Mouse (Mus musculus) intestine, embryonic 15.5 days (tissue): ENCODE results near the gene Tuft1. TPM values are rescaled to one million over a fixed set of nuclear protein-coding genes. Genes with fewer than 3 reads are reported as not detected.

Source experiments
- ATAC-seq: fragments of 200-750 bp; cut with Nextera tagmentation; 2 replicates; pipeline ENCODE4 v1.8.0; 2017; ENCODE audit warnings: moderate TSS enrichment, moderate library complexity
- H3K27ac ChIP-seq: fragments of 300-500 bp; sonication (generic); 2 replicates; pipeline ENCODE4 v1.5.1; 2015; ENCODE audit warnings: mild to moderate bottlenecking, inconsistent platforms
- H3K27me3 ChIP-seq: fragments of 300-500 bp; sonication (generic); replicated peaks from 2 replicates; pipeline ENCODE4 v1.6.1; 2015; ENCODE audit warnings: inconsistent platforms
- H3K36me3 ChIP-seq: fragments of 300-500 bp; sonication (generic); 2 replicates; pipeline ENCODE4 v1.6.1; 2015; ENCODE audit warnings: inconsistent platforms
- H3K4me1 ChIP-seq: fragments of 300-500 bp; sonication (generic); replicated peaks from 2 replicates; pipeline ENCODE4 v1.6.1; 2015; ENCODE audit warnings: inconsistent platforms
- H3K4me2 ChIP-seq: fragments of 300-500 bp; sonication (generic); replicated peaks from 2 replicates; pipeline ENCODE4 v1.6.1; 2015; ENCODE audit warnings: mild to moderate bottlenecking, inconsistent platforms
- H3K4me3 ChIP-seq: fragments of 300-500 bp; sonication (generic); replicated peaks from 2 replicates; pipeline ENCODE4 v1.5.1; 2015; ENCODE audit warnings: inconsistent platforms
- H3K9ac ChIP-seq: fragments of 300-500 bp; sonication (generic); 2 replicates; pipeline ENCODE4 v1.6.1; 2015; ENCODE audit warnings: inconsistent platforms
- H3K9me3 ChIP-seq: fragments of 300-500 bp; sonication (generic); 2 replicates; pipeline ENCODE4 v1.6.1; 2016; ENCODE audit warnings: inconsistent platforms
- WGBS: fragments of 180-500 bp; shearing (Covaris S2); methylation state at CpG from one replicate; pipeline ENCODE4 v1.1.7; 2015; 5-methylcytosine and 5-hydroxymethylcytosine counted together
- polyA plus RNA-seq: library from polyadenylated mRNA; unstranded; fragments of >200 nt; fragmentation: Nextera tagmentation; extraction: Ambion mirVana; gene quantifications from 2 replicates; pipeline ENCODE4 v1.2.1, GENCODE M21; 2015

Gene Tuft1
- polyA plus RNA-seq, 1 experiment from 2014 or later, result 11.6 TPM

DNA sequence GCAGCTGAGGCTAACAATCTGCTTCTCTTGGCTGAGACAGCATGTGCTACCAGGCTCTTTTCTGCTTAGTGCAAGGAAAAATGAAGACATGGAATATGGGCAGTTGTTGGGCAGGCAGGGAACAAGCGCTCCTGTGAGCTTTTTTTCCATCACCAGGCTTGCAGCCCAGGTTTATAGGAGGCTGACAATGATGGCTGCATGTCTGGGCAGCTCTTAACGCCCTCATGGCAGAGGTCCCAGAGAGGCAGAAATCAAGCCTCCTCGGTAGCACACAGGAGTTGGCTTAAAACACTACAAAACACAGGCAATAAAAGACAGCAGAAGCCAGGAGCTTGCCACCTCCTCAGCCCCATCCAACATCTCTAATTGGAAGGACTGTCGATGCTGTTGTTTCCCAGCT, 47.3 kb downstream of the Tuft1 start:
- Histone ChIP-seq H3K4me2 (no peak overlapping the region), H3K36me3 (no peaks in the 10 kb centered on the region), H3K9ac (no peak overlapping the region), H3K4me1 (no peaks in the 10 kb centered on the region), H3K4me3 (no peak overlapping the region), H3K27me3 (no peaks in the 10 kb centered on the region), H3K9me3 (no peaks in the 10 kb centered on the region), H3K27ac (no peak overlapping the region)
- 59% methylated on average over 4 of the region's 4 CpGs for WGBS
- no peak for ATAC-seq

DNA sequence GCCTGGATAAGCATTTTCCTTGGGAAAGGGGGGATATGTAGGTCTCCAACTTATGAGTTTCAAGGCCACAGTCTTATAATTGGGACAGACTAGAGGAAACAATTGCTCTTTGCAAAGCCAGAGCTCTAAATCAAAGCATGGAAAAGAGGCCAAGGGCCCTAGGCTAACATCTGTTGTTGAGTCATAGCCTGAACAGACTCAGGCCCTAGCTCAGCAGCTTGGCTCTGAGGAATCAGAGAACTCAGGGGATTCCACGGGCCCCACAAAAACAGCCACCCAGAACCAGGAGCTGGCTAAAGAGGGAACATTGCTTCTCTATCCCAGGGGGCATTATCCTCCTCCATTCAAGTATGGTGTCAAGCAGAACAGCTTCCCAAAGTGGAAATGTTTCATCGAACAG, 48.1 kb downstream of the Tuft1 start:
- 76% methylated on average over 2 of the region's 2 CpGs for WGBS
- Histone ChIP-seq H3K9ac (no peak overlapping the region), H3K27ac (no peak overlapping the region), H3K9me3 (no peaks in the 10 kb centered on the region), H3K27me3 (no peaks in the 10 kb centered on the region), H3K4me2 (no peak overlapping the region), H3K36me3 (no peaks in the 10 kb centered on the region), H3K4me1 (no peaks in the 10 kb centered on the region), H3K4me3 (no peak overlapping the region)
- no peak for ATAC-seq

GRCm38 (mm10) chr3:94609621-94610020, 49.1 kb downstream of the Tuft1 start:
- H3K27me3 ChIP-seq, result no peaks in the 10 kb centered on the region
- no peak overlapping the region for H3K4me3 ChIP-seq
- no peaks in the 10 kb centered on the region for H3K9me3 ChIP-seq
- H3K27ac ChIP-seq, result no peak overlapping the region
- WGBS, result 81% methylated on average over 3 of the region's 3 CpGs
- H3K4me2 ChIP-seq, result no peak overlapping the region
- H3K36me3 ChIP-seq, result no peaks in the 10 kb centered on the region
- no peak for ATAC-seq
- no peak overlapping the region for H3K9ac ChIP-seq
- no peaks in the 10 kb centered on the region for H3K4me1 ChIP-seq

DNA sequence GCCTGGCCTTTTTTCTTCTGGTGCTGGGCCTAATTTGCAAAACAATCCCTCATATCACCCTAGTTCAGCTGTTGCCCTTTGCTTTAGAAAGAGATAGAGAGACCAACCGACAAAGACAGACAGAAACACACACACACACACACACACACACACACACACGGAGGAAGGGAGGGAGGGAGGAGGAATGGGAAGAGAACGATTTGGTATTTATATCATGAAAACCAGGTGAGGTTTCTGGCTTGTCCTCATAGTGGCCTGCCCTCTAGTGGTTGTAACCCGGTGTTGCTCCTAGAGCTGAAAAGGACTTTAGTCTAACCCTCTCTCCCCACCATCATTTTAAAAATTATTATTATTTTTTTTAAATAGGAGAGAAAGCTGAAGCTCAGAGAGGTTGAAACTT, 56.7 kb downstream of the Tuft1 start:
- H3K9ac ChIP-seq, result no peak overlapping the region

GRCm38 (mm10) chr3:94597224-94597779, 61.4 kb downstream of the Tuft1 start:
- H3K4me2 ChIP-seq, result no peak overlapping the region
- no peak overlapping the region for H3K27ac ChIP-seq
- ATAC-seq, result no peak
- 52% methylated on average over 3 of the region's 3 CpGs for WGBS
- no peaks in the 10 kb centered on the region for H3K27me3 ChIP-seq
- no peak overlapping the region for H3K4me3 ChIP-seq
- no peaks in the 10 kb centered on the region for H3K9me3 ChIP-seq
- H3K9ac ChIP-seq, result no peak overlapping the region
- no peaks in the 10 kb centered on the region for H3K4me1 ChIP-seq
- no peaks in the 10 kb centered on the region for H3K36me3 ChIP-seq

More for the DNA sequence above, 56.7 kb downstream of the Tuft1 start:
- Histone ChIP-seq H3K27ac (no peak overlapping the region), H3K4me2 (no peak overlapping the region), H3K9me3 (no peaks in the 10 kb centered on the region), H3K27me3 (no peaks in the 10 kb centered on the region), H3K4me1 (no peaks in the 10 kb centered on the region), H3K4me3 (no peak overlapping the region), H3K36me3 (no peaks in the 10 kb centered on the region)
- 2% methylated on average over 4 of the region's 4 CpGs for WGBS
- no peak for ATAC-seq

DNA sequence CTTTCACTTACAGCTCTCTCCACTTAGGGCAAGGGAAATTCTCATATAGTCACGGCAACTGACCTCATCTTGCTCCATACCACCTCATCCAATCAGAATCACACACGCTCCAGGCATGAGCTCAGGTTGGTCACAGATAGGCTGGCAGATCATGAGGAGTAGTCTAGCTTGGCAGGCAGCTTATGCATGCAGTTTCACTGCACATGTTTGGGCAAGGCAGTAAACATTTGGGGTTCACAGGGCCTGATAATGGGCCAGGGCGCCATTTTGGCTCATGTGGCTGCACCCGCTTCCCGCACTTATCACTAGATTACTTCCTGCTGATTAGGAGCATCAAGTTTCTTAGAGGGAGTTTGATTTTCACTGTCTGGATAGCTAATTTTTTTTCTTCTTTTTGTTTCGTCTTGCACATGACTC, 62.8 kb downstream of the Tuft1 start:
- no peaks in the 10 kb centered on the region for H3K36me3 ChIP-seq
- 93% methylated on average over 6 of the region's 6 CpGs for WGBS
- no peak for ATAC-seq

DNA sequence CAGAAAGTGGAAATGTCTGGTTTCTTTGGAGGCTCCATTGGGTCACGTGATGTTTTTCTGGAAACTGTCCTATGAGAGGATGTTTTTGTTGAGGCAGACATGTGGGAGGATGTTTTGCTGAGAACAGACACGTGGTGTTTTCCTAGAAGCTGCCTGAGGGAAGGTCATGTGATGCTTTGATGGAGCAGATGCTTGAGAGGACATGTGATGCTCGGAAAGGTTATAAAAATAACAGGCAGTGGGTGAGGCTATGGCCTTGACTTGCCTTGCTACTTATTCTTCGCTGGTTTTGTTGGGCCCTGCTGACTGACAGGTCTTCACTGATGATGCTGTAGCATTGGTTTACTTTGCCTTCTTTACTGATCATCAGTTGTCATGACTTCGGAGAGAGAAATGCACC, 67.6 kb downstream of the Tuft1 start:
- no peak overlapping the region for H3K4me2 ChIP-seq
- ATAC-seq, result no peak
- H3K4me1 ChIP-seq, result no peaks in the 10 kb centered on the region
- no peak overlapping the region for H3K9ac ChIP-seq
- no peak overlapping the region for H3K27ac ChIP-seq
- H3K36me3 ChIP-seq, result no peaks in the 10 kb centered on the region
- no peaks in the 10 kb centered on the region for H3K27me3 ChIP-seq
- no peaks in the 10 kb centered on the region for H3K9me3 ChIP-seq
- no peak overlapping the region for H3K4me3 ChIP-seq
- 82% methylated on average over 5 of the region's 5 CpGs for WGBS

More for the DNA sequence above, 62.8 kb downstream of the Tuft1 start:
- no peak overlapping the region for H3K9ac ChIP-seq
- no peaks in the 10 kb centered on the region for H3K27me3 ChIP-seq
- no peak overlapping the region for H3K4me2 ChIP-seq
- no peaks in the 10 kb centered on the region for H3K4me1 ChIP-seq
- no peaks in the 10 kb centered on the region for H3K9me3 ChIP-seq
- no peak overlapping the region for H3K4me3 ChIP-seq
- no peak overlapping the region for H3K27ac ChIP-seq

GRCm38 (mm10) chr3:94587962-94588361, 70.7 kb downstream of the Tuft1 start:
- H3K9me3 ChIP-seq, result no peaks in the 10 kb centered on the region
- H3K9ac ChIP-seq, result no peak overlapping the region
- H3K4me1 ChIP-seq, result no peaks in the 10 kb centered on the region
- H3K36me3 ChIP-seq, result no peaks in the 10 kb centered on the region
- WGBS, result 45% methylated on average over 5 of the region's 5 CpGs
- peak; percentile 88 for ATAC-seq
- no peak overlapping the region; the same call in 1 of the 2 replicates for H3K27ac ChIP-seq
- H3K27me3 ChIP-seq, result no peaks in the 10 kb centered on the region
- H3K4me3 ChIP-seq, result no peak overlapping the region
- no peak overlapping the region for H3K4me2 ChIP-seq

GRCm38 (mm10) chr3:94582944-94583343, 75.7 kb downstream of the Tuft1 start:
- Histone ChIP-seq H3K4me3 (peak overlapping the region; percentile 85), H3K9ac (no peak overlapping the region), H3K4me2 (peak overlapping the region; percentile 80), H3K9me3 (no peaks in the 10 kb centered on the region), H3K4me1 (peaks cover 9% of the 10 kb centered on the region; the same call in 1 of the 2 replicates), H3K27ac (no peak overlapping the region), H3K36me3 (no peaks in the 10 kb centered on the region), H3K27me3 (no peaks in the 10 kb centered on the region)
- 72% methylated on average over 7 of the region's 7 CpGs for WGBS
- no peak for ATAC-seq

DNA sequence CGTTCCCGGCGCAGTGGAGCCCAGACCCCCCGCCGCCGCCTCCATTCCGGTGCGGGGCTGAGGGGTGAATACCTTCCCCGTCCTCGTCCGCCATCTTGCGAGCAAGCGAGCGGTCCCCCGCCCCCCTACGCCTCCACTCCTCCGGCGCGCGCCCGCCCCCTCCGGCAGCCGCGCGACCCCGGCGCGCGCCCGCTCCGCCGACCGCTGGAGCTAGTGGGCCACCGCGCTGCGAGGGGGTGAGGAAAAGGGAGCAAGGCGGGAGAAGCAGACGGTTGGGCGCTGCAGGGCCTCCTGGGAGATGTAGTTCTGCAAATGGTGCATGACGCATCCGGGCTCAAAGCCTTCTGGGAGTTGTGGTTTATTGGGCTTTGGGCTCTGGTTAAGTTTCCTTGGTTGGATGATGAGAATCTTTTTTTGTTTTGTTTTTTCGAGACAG, 76.2 kb downstream of the Tuft1 start, which contains the start of gene Snx27:
TSS of gene Snx27 (minus strand) at position 261 of the 436 bp plus-strand sequence.
- H3K4me3 ChIP-seq, result peak within 1 kb of the TSS; percentile 85
- no peaks in the 10 kb centered on the region for H3K27me3 ChIP-seq
- H3K9ac ChIP-seq, result peak within 1 kb of the TSS; percentile 88
- H3K36me3 ChIP-seq, result no peaks in the 10 kb centered on the region
- peak within 1 kb of the TSS; percentile 81 for H3K27ac ChIP-seq
- peaks cover 9% of the 10 kb centered on the region; the same call in 1 of the 2 replicates for H3K4me1 ChIP-seq
- ATAC-seq, result peak; percentile 98
- 0% methylated on average over 41 of the region's 42 CpGs for WGBS
- peak within 1 kb of the TSS; percentile 80 for H3K4me2 ChIP-seq
- no peaks in the 10 kb centered on the region for H3K9me3 ChIP-seq

DNA sequence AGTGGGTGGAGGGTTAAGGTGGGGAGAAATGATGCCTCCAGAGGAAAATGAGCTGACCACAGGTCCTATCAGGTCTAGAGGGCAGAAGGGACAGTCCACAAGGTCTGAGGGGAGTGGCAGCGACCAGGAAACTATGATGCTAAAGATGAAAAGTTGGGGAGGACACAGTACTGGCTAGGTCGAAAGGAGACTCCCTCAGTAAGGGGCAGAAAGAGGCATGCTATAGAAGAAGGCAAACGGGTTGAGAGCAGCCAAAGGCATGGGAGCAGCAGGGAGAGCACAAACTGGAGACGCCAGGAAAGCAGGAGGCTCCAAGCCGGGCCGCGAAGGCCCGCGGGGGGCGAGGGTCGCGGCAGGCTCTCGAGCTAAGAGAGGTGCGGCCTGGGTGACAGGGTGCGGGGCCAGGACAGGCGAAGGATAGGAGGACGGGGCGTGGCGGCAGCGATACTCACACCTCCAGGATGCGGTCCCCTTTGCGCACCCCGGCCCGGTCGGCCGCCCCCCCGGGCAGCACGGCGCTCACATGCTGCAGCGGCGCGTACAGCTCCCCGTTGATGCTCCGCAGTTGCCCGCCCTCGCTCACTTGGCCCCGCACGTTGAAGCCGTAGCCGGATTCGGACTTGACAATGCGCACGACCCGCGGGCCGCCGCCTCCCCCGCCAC, 76.7 kb downstream of the Tuft1 start:
- 0% methylated on average over 42 of the region's 48 CpGs for WGBS
- H3K9me3 ChIP-seq, result no peaks in the 10 kb centered on the region
- H3K4me2 ChIP-seq, result peak overlapping the region; percentile 80
- no peaks in the 10 kb centered on the region for H3K27me3 ChIP-seq
- peak; percentile 87 for ATAC-seq
- peaks cover 9% of the 10 kb centered on the region; the same call in 1 of the 2 replicates for H3K4me1 ChIP-seq
- peak overlapping the region; percentile 85 for H3K4me3 ChIP-seq
- H3K9ac ChIP-seq, result peak overlapping the region; percentile 88
- peak overlapping the region; percentile 81 for H3K27ac ChIP-seq
- no peaks in the 10 kb centered on the region for H3K36me3 ChIP-seq

- 4% methylated on average over 16 of the region's 16 CpGs for WGBS
Measured at GRCm38 (mm10) chr3:94581138-94581780, 77.4 kb downstream of the Tuft1 start.

More at GRCm38 (mm10) chr3:94581138-94581780, 77.4 kb downstream of the Tuft1 start:
- no peak for ATAC-seq
- no peaks in the 10 kb centered on the region for H3K9me3 ChIP-seq
- H3K9ac ChIP-seq, result peak overlapping the region; percentile 88
- H3K4me3 ChIP-seq, result peak overlapping the region; percentile 85
- H3K36me3 ChIP-seq, result no peaks in the 10 kb centered on the region
- peaks cover 9% of the 10 kb centered on the region; the same call in 1 of the 2 replicates for H3K4me1 ChIP-seq
- H3K4me2 ChIP-seq, result peak overlapping the region; percentile 80
- H3K27ac ChIP-seq, result 0 out of 2 replicates have a peak overlapping the region, but pooled peaks have one; percentile 19
- no peaks in the 10 kb centered on the region for H3K27me3 ChIP-seq
